Mouse (Mus musculus): ENCODE data around the gene Ms4a7. TPM values are rescaled to one million over a fixed set of nuclear protein-coding genes. Genes with fewer than 3 reads are reported as not detected.

The Ms4a7 gene
- polyA plus RNA-seq, 1 experiment, result 2,313 TPM

GRCm38 (mm10) chr19:11280223-11280622, 55.7 kb downstream of the Ms4a7 start:
- Histone ChIP-seq H3K4me1 (ENCODE audit: control insufficient read depth, insufficient read depth, low read length) (0 out of 2 replicates have a peak, but pooled peaks cover 2% of the 10 kb centered on the region), H3K4me3 (ENCODE audit: insufficient read depth, low read length) (no peak overlapping the region)

GRCm38 (mm10) chr19:11276431-11276830, 59.5 kb downstream of the Ms4a7 start:
- Histone ChIP-seq H3K27ac (ENCODE audit: insufficient read depth, low read depth, low read length) (no peak overlapping the region), H3K4me3 (ENCODE audit: insufficient read depth, low read length) (no peak overlapping the region), H3K4me1 (ENCODE audit: control insufficient read depth, insufficient read depth, low read length) (0 out of 2 replicates have a peak, but pooled peaks cover 2% of the 10 kb centered on the region)
- TF ChIP-seq CTCF (IDR thresholded peaks at IDR 0.05; ENCODE audit: low read depth, low read length), result no peak
- TF ChIP-seq POLR2A (IDR thresholded peaks at IDR 0.05; ENCODE audit: borderline replicate concordance, low read depth, low read length), result no peak

More at GRCm38 (mm10) chr19:11280223-11280622, 55.7 kb downstream of the Ms4a7 start:
- TF ChIP-seq CTCF (IDR thresholded peaks at IDR 0.05; ENCODE audit: low read depth, low read length) (no peak), POLR2A (IDR thresholded peaks at IDR 0.05; ENCODE audit: borderline replicate concordance, low read depth, low read length) (no peak)
- H3K27ac ChIP-seq (ENCODE audit: insufficient read depth, low read depth, low read length), result no peak overlapping the region

Other genes with a start within 250 kb of the Ms4a7 start
- not detected in 2 replicates for gene 1700017D01Rik, start 205.3 kb downstream of the Ms4a7 start, polyA plus RNA-seq (2012; ENCODE audit: insufficient read depth, insufficient read length, missing spikeins)
- gene 1700025F22Rik, start 170.8 kb downstream of the Ms4a7 start, polyA plus RNA-seq (2012; ENCODE audit: insufficient read depth, insufficient read length, missing spikeins), result not detected in 2 replicates
- not detected in 2 replicates for gene Ms4a13, start 139.4 kb downstream of the Ms4a7 start, polyA plus RNA-seq (2012; ENCODE audit: insufficient read depth, insufficient read length, missing spikeins)
- gene Ms4a12, start 103.7 kb downstream of the Ms4a7 start, polyA plus RNA-seq (2012; ENCODE audit: insufficient read depth, insufficient read length, missing spikeins), result not detected in 2 replicates
- not detected in 2 replicates for gene Ms4a1, start 69.9 kb downstream of the Ms4a7 start, polyA plus RNA-seq (2012; ENCODE audit: insufficient read depth, insufficient read length, missing spikeins)
- not detected in 2 replicates for gene Ms4a5, start 52.3 kb downstream of the Ms4a7 start, polyA plus RNA-seq (2012; ENCODE audit: insufficient read depth, insufficient read length, missing spikeins)
- 136 and 161 TPM in 2 replicates for gene Ms4a14, start 21.7 kb downstream of the Ms4a7 start, polyA plus RNA-seq (2012; ENCODE audit: insufficient read depth, insufficient read length, missing spikeins)
- 434 TPM in 2 replicates for gene Ms4a4a, start 39.4 kb upstream of the Ms4a7 start, polyA plus RNA-seq (2012; ENCODE audit: insufficient read depth, insufficient read length, missing spikeins)
- 49.2 and 54.0 TPM in 2 replicates for gene Ms4a4c, start 68.6 kb upstream of the Ms4a7 start, polyA plus RNA-seq (2012; ENCODE audit: insufficient read depth, insufficient read length, missing spikeins)
- 5.6 and 8.4 TPM in 2 replicates for gene Ms4a4b, start 107.4 kb upstream of the Ms4a7 start, polyA plus RNA-seq (2012; ENCODE audit: insufficient read depth, insufficient read length, missing spikeins)
- gene Ms4a6c, start 133.2 kb upstream of the Ms4a7 start, polyA plus RNA-seq (2012; ENCODE audit: insufficient read depth, insufficient read length, missing spikeins), result 610 and 628 TPM in 2 replicates
- 13.4 and 15.4 TPM in 2 replicates for gene Gm8369, start 149.8 kb upstream of the Ms4a7 start, polyA plus RNA-seq (2012; ENCODE audit: insufficient read depth, insufficient read length, missing spikeins)
- gene Ms4a6b, start 180.4 kb upstream of the Ms4a7 start, polyA plus RNA-seq (2012; ENCODE audit: insufficient read depth, insufficient read length, missing spikeins), result 338 and 351 TPM in 2 replicates
- not detected in 2 replicates for gene Ms4a4d, start 200.7 kb upstream of the Ms4a7 start, polyA plus RNA-seq (2012; ENCODE audit: insufficient read depth, insufficient read length, missing spikeins)

Measured in bone marrow macrophage, adult 2 months (primary cell).